Mouse (Mus musculus) lung, adult 2 months (tissue): ENCODE measurements around the gene Col4a6.

ENCODE experiments used
- CTCF ChIP-seq: fragments of 200-500 bp; IDR thresholded peaks from 2 replicates; pipeline ENCODE4 v1.5.1; 2011; ENCODE audit warnings: mild to moderate bottlenecking, low read length, control low read depth; ENCODE audit not compliant: insufficient read depth
- POLR2A ChIP-seq: fragments of 200-500 bp; IDR thresholded peaks from 2 replicates; pipeline ENCODE4 v1.6.1; 2011; ENCODE audit warnings: low read depth, mild to moderate bottlenecking, control low read depth, low read length, borderline replicate concordance; ENCODE audit errors: extremely low read depth

GRCm38 (mm10) chrX:141324201-141324600 lies 149.7 kb downstream of the Col4a6 start:
- TF ChIP-seq CTCF (no peak), POLR2A (no peak)
